Mouse (Mus musculus) mouse embryonic stem cell (cell line): ENCODE measurements at regions not wholly inside any gene's neighbourhood (a gene's known extent, or its start where the extent isn't known, plus 50 kb on each side); places are given as distances from the start of the nearest gene placed in this dataset.

Source experiments
- in situ Hi-C, 2 experiments: fragments of 300-500 bp; cut with MboI; formaldehyde crosslinking; loops; 1 replicate in 1 of 2; 3 replicates in 1 of 2; pipeline ENCODE4 v1.14.3; 2019 to 2020; ENCODE audit warnings: low sequenced_read_pairs in 2 of 2, low pct_unique_long_range_greater_than_20kb in 1 of 2, mixed read lengths in 1 of 2; ENCODE audit not compliant: unreplicated experiment in 1 of 2

GRCm38 (mm10) chr9:89858005-89858404 lies 51.7 kb upstream of the Rasgrf1 start:
- in situ Hi-C loops, result no loop called here

GRCm38 (mm10) chr9:89850491-89851282 lies 59.0 kb upstream of the Rasgrf1 start:
- in situ Hi-C loops, result no loop called here

- in situ Hi-C loops, result no loop called here
Measured at GRCm38 (mm10) chr9:89849947-89850346, 59.8 kb upstream of the Rasgrf1 start.

DNA sequence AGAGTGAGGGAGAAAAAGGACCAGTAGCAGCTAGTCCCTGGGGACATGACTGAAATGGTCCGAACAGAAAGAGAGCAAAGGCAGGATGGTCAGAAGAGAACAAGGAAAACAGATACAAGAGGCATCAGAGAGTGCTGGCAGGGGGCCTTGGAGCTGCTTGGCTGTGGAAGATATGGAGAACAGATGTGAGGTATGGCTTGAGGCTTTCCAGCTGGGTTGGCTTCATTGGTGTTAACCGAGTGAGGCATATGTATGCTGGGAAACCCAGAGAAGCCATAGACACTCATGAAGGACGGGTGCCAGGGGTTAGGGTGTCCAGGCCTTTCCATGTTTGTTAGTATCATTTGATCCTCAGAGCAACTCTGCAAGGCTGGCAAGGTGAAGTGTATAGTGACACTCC lies 61.1 kb upstream of the Rasgrf1 start:
- in situ Hi-C loops, result no loop called here

DNA sequence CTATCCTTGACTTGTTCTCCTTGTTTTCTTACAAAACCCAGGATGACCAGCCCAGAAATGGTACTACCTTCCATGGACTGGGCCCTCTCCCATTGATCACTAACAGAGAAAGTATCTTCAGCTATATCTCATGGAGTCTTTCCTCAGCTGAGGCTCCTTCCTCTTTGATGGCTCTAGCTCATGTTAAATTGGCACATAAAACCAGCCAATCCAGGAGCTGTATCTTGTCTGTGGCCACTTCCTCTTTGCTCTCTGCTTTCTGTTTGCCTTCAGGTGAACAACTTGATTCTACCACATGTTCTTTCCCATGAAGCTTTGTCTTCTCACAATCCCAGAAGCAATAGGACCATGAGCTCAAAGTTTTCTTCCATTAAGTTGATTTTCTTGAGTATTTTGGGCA lies 62.7 kb upstream of the Rasgrf1 start:
- in situ Hi-C loops, result no loop called here

- in situ Hi-C loops, result no loop called here
Measured at GRCm38 (mm10) chr9:89842776-89843089, 67.0 kb upstream of the Rasgrf1 start.

- in situ Hi-C loops, result no loop called here
Measured at GRCm38 (mm10) chr9:89841866-89842775, 67.6 kb upstream of the Rasgrf1 start.

DNA sequence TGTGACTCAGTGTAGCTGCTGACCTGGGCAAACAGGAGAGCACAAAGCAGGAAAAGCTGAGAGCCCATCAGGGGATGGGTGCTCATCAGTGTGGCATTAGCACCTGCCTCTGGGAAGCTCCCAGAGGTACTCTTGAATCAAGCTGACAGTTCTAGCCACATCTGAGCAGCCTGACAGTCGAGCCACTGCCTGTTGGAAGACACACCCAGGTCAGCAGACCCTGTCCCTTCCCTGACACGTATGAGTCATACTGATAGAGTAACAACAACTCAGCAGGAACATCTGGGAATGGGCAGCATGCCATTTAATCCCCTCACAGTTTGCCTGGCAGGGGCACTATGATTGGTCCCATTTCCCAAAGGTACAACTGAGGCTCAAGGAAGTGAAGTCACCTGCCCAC lies 68.3 kb upstream of the Rasgrf1 start:
- in situ Hi-C loops, result no loop called here

DNA sequence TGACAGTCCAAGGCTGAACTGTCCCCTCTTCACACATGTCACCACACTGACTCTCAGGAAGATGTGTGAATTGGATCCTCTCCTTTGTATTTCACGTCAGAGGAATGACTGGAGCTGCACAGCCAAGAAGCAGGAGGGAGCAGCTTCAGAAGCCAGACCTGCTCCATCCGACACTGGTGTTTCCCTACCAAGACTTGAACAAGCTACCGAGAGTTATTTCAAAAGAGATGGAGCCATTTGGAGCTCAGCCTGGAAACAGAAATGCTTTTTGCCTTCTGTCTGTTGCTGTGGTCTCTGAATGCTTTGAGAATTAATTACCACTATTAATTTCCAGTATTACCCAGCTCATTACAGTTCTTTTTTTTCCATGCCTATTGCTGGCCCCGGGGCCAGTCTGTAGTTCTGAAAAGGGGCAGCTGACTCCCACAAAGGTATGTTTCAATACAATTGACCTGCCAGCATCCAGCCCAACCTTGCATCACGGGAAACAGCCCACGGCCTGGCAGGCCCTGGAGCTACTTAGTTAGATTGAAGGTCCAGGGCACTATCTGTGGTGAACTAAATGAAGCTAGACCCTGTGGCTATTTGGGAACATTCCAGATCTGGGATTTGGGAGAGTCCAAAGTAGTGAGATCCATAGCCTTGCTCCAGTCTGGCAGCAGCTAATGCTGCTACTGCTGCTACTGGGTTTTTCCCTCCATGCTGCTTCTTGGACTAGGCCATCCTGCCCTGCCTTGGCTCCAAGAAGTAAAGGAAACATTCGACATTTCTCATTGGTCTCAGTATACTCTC lies 73.1 kb upstream of the Rasgrf1 start:
- in situ Hi-C loops, result no loop called here

DNA sequence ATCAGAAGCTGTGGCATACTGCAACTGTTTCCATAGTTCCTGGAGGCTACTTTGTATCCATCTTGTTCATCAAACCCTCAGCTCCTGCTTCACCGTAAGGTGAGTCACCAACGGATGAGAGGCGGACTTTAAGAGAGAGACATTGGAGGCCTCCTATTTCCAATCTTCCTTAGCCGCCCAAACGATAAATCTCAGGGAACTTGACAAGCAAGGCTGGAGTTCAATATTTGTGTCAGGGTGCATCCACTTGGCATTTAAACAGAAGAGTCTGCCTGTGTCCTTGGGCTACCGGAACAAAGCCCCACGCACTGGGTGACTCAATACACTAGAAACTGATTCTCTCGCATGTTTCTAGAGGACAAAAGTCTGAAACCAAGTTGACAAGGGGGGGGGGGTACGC lies 76.1 kb upstream of the Rasgrf1 start:
- in situ Hi-C loops, result no loop called here

DNA sequence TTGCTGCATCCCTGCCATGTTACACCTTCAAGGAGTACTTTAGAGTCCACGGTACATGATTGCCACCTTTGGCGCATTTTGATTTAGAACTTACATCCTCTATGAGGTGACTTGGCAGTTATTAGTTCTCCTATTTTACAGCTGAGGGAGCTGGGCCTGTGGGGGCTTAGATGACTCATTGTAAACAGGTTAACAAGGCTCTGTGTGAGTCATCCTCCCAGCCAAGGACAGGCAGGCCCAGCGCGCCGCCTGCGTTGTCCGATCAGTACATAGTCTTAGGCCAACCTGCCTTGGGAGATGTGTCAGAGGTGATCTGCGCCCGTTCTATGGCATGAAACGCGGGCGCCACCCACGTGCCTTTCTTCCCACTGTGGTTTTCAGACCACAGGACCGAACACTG lies 77.9 kb upstream of the Rasgrf1 start:
- in situ Hi-C loops, result no loop called here

DNA sequence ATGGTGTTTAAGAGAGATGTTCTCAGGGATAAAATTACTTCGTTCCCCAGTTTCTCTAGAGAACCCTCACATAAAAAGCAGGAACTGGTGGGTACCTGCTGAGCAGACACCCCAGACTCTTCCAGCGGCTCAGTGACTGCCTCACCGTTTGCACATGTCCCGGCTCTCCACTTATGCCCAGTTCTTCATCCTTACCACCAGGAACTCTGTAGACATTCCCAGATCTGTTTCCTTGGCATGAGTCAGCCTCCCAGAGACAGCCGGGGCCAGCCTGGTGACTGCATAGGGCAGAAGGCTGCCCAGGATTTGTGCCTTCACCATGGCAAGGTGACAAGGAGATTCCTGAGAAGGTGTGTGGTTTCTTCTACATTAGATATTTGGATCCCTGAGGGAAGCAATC lies 81.6 kb upstream of the Rasgrf1 start:
- in situ Hi-C loops, result loop anchor here (5.0 to 10.0 kb wide), 3 partner anchors 144 to 247 kb away; no protein-coding TSS in a partner anchor

GRCm38 (mm10) chr9:89827564-89827963 lies 82.1 kb upstream of the Rasgrf1 start:
- in situ Hi-C loops, result loop anchor here (5.0 to 10.0 kb wide), 3 partner anchors 145 to 247 kb away; no protein-coding TSS in a partner anchor

DNA sequence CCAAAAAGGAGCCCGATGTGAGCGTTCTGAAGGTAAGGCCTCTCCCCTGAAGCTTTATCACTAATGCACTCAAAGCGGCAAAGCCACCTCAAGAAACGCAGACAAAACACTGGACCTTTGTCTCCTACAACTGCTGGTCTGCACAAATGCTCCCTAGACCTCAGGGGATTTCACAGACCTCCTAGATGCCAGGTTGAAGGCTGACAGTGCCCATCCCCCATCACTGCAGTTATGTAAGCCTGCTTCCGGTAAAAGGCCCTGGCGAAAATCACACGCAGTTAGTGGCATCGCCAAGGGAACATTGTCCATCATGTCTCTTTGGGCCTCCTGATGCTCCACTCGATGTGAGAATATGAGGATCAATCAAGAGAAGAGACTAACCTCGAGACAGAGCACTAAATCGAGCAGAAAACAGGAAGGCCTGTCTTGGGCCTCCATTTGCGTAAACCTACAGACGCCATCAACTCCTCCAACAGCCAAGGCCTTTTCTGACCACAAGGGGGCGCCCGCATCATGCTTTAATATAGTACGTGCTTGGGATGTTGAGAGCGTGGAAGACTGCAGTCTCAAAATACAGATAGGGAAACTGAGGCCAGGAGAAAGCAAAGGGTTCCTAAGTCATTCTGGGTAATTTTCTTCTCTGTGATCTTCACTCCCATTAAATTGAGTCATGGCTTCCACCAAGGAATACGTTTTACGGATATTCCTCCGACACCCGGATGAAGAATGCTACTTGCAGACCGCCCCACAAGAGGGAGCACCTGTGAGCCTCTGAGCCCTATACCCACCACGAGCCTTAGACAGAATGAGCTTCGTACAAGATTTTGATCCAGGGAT lies 82.8 kb upstream of the Rasgrf1 start:
- in situ Hi-C loops, result loop anchor here (5.0 to 10.0 kb wide), 3 partner anchors 145 to 248 kb away; no protein-coding TSS in a partner anchor

DNA sequence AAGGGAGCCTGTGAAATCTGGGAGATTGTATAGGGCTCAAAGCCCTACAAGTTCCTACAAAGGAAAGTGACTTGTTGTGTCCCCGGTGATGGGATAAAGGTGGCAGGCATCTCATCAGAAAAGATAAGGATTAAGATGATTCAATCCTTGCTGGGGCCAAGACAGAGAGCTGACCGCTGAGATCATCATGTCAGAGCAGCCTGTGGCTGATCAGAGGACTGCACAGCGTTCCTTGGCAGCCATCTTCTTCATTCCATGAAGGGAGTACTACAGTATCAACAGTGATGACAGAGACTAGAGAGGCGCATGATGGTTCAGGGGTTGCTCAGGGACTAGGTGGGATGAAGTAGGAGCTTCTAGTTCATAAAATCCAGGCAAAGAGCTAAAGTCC lies 83.6 kb upstream of the Ankrd34c start:
- in situ Hi-C loops, result loop anchor here (10.0 kb wide), 2 partner anchors 153 to 253 kb away; no protein-coding TSS in a partner anchor

GRCm38 (mm10) chr9:89821109-89821852 lies 83.0 kb upstream of the Ankrd34c start:
- in situ Hi-C loops, result loop anchor here (10.0 kb wide), 2 partner anchors 154 to 254 kb away; no protein-coding TSS in a partner anchor

GRCm38 (mm10) chr9:89813616-89814318 lies 75.5 kb upstream of the Ankrd34c start:
- in situ Hi-C loops, result no loop called here
